Mouse (Mus musculus): ENCODE results near the gene Fbxl5. TPM values are rescaled to one million over a fixed set of nuclear protein-coding genes. Genes with fewer than 3 reads are reported as not detected.

Gene Fbxl5
- polyA plus RNA-seq, 1 experiment from 2014 or later, result 61.6 TPM

- ATAC-seq (ENCODE audit: low read depth), result no peak
- WGBS, result 95% methylated on average over 7 of the region's 7 CpGs
- H3K36me3 ChIP-seq (ENCODE audit: control insufficient read depth, insufficient read depth, low read length), result no peaks in the 10 kb centered on the region
These were observed 15.1 kb downstream of the Fbxl5 start for GRCm38 (mm10) chr5:43806340-43806739.

GRCm38 (mm10) chr5:43805401-43805800 lies 16.0 kb downstream of the Fbxl5 start:
- Histone ChIP-seq H3K9me3 (ENCODE audit: control insufficient read depth, low read length) (no peaks in the 10 kb centered on the region), H3K36me3 (ENCODE audit: control insufficient read depth, insufficient read depth, low read length) (no peaks in the 10 kb centered on the region), H3K4me3 (ENCODE audit: low read depth, low read length) (no peak overlapping the region), H3K27ac (replicated peaks; ENCODE audit: low read depth, low read length) (no peak overlapping the region), H3K27me3 (replicated peaks; ENCODE audit: control insufficient read depth, insufficient read depth, low read length) (no peaks in the 10 kb centered on the region), H3K4me2 (ENCODE audit: low read depth, low read length) (no peak overlapping the region), H3K4me1 (ENCODE audit: control insufficient read depth, insufficient read depth, low read length) (no peaks in the 10 kb centered on the region), H3K9ac (ENCODE audit: low read depth, low read length) (no peak overlapping the region)
- ATAC-seq (ENCODE audit: low read depth), result no peak
- 85% methylated on average over 2 of the region's 2 CpGs for WGBS
- no peak for DNase-seq (ENCODE audit: low spot score)

More at GRCm38 (mm10) chr5:43806340-43806739, 15.1 kb downstream of the Fbxl5 start:
- no peak overlapping the region for H3K4me3 ChIP-seq (ENCODE audit: low read depth, low read length)
- H3K27ac ChIP-seq (replicated peaks; ENCODE audit: low read depth, low read length), result no peak overlapping the region
- no peaks in the 10 kb centered on the region for H3K9me3 ChIP-seq (ENCODE audit: control insufficient read depth, low read length)
- no peak overlapping the region for H3K4me2 ChIP-seq (ENCODE audit: low read depth, low read length)
- no peak for DNase-seq (ENCODE audit: low spot score)
- H3K4me1 ChIP-seq (ENCODE audit: control insufficient read depth, insufficient read depth, low read length), result no peaks in the 10 kb centered on the region
- no peaks in the 10 kb centered on the region for H3K27me3 ChIP-seq (replicated peaks; ENCODE audit: control insufficient read depth, insufficient read depth, low read length)
- H3K9ac ChIP-seq (ENCODE audit: low read depth, low read length), result no peak overlapping the region

- Histone ChIP-seq H3K4me1 (ENCODE audit: control insufficient read depth, insufficient read depth, low read length) (no peaks in the 10 kb centered on the region), H3K4me3 (ENCODE audit: low read depth, low read length) (no peak overlapping the region), H3K27ac (replicated peaks; ENCODE audit: low read depth, low read length) (no peak overlapping the region), H3K9me3 (ENCODE audit: control insufficient read depth, low read length) (no peaks in the 10 kb centered on the region), H3K27me3 (replicated peaks; ENCODE audit: control insufficient read depth, insufficient read depth, low read length) (no peaks in the 10 kb centered on the region), H3K36me3 (ENCODE audit: control insufficient read depth, insufficient read depth, low read length) (no peaks in the 10 kb centered on the region), H3K9ac (ENCODE audit: low read depth, low read length) (no peak overlapping the region), H3K4me2 (ENCODE audit: low read depth, low read length) (no peak overlapping the region)
- DNase-seq (ENCODE audit: low spot score) (no peak), ATAC-seq (ENCODE audit: low read depth) (no peak)
- WGBS, result 81% methylated on average over 4 of the region's 4 CpGs
These were observed 19.6 kb downstream of the Fbxl5 start for GRCm38 (mm10) chr5:43801798-43802197.

- Histone ChIP-seq H3K9me3 (ENCODE audit: control insufficient read depth, low read length) (no peaks in the 10 kb centered on the region), H3K9ac (ENCODE audit: low read depth, low read length) (no peak overlapping the region), H3K4me3 (ENCODE audit: low read depth, low read length) (no peak overlapping the region), H3K27ac (replicated peaks; ENCODE audit: low read depth, low read length) (no peak overlapping the region), H3K4me1 (ENCODE audit: control insufficient read depth, insufficient read depth, low read length) (no peaks in the 10 kb centered on the region), H3K27me3 (replicated peaks; ENCODE audit: control insufficient read depth, insufficient read depth, low read length) (no peaks in the 10 kb centered on the region), H3K4me2 (ENCODE audit: low read depth, low read length) (no peak overlapping the region), H3K36me3 (ENCODE audit: control insufficient read depth, insufficient read depth, low read length) (no peaks in the 10 kb centered on the region)
- no peak for ATAC-seq (ENCODE audit: low read depth)
- DNase-seq (ENCODE audit: low spot score), result no peak
These were observed 20.2 kb downstream of the Fbxl5 start for GRCm38 (mm10) chr5:43801253-43801652.

GRCm38 (mm10) chr5:43800700-43801099 lies 20.7 kb downstream of the Fbxl5 start:
- Histone ChIP-seq H3K27me3 (replicated peaks; ENCODE audit: control insufficient read depth, insufficient read depth, low read length) (no peaks in the 10 kb centered on the region), H3K4me1 (ENCODE audit: control insufficient read depth, insufficient read depth, low read length) (no peaks in the 10 kb centered on the region), H3K36me3 (ENCODE audit: control insufficient read depth, insufficient read depth, low read length) (no peaks in the 10 kb centered on the region), H3K4me3 (ENCODE audit: low read depth, low read length) (no peak overlapping the region), H3K9me3 (ENCODE audit: control insufficient read depth, low read length) (no peaks in the 10 kb centered on the region), H3K9ac (ENCODE audit: low read depth, low read length) (no peak overlapping the region), H3K27ac (replicated peaks; ENCODE audit: low read depth, low read length) (no peak overlapping the region), H3K4me2 (ENCODE audit: low read depth, low read length) (no peak overlapping the region)
- DNase-seq (ENCODE audit: low spot score) (no peak), ATAC-seq (ENCODE audit: low read depth) (no peak)
- 75% methylated on average over 1 of the region's 1 CpGs for WGBS

GRCm38 (mm10) chr5:43799530-43799929 lies 21.9 kb downstream of the Fbxl5 start:
- Histone ChIP-seq H3K27ac (replicated peaks; ENCODE audit: low read depth, low read length) (no peak overlapping the region), H3K4me2 (ENCODE audit: low read depth, low read length) (no peak overlapping the region), H3K9ac (ENCODE audit: low read depth, low read length) (no peak overlapping the region), H3K27me3 (replicated peaks; ENCODE audit: control insufficient read depth, insufficient read depth, low read length) (no peaks in the 10 kb centered on the region), H3K4me1 (ENCODE audit: control insufficient read depth, insufficient read depth, low read length) (no peaks in the 10 kb centered on the region), H3K36me3 (ENCODE audit: control insufficient read depth, insufficient read depth, low read length) (no peaks in the 10 kb centered on the region), H3K9me3 (ENCODE audit: control insufficient read depth, low read length) (no peaks in the 10 kb centered on the region), H3K4me3 (ENCODE audit: low read depth, low read length) (no peak overlapping the region)
- no peak for DNase-seq (ENCODE audit: low spot score)
- no peak for ATAC-seq (ENCODE audit: low read depth)
- WGBS, result 74% methylated on average over 5 of the region's 5 CpGs

- no peak overlapping the region for H3K9ac ChIP-seq (ENCODE audit: low read depth, low read length)
- H3K36me3 ChIP-seq (ENCODE audit: control insufficient read depth, insufficient read depth, low read length), result no peaks in the 10 kb centered on the region
- no peak overlapping the region for H3K4me3 ChIP-seq (ENCODE audit: low read depth, low read length)
- H3K9me3 ChIP-seq (ENCODE audit: control insufficient read depth, low read length), result no peaks in the 10 kb centered on the region
- no peaks in the 10 kb centered on the region for H3K27me3 ChIP-seq (replicated peaks; ENCODE audit: control insufficient read depth, insufficient read depth, low read length)
- ATAC-seq (ENCODE audit: low read depth) (no peak), DNase-seq (ENCODE audit: low spot score) (no peak)
- H3K4me2 ChIP-seq (ENCODE audit: low read depth, low read length), result no peak overlapping the region
- no peak overlapping the region for H3K27ac ChIP-seq (replicated peaks; ENCODE audit: low read depth, low read length)
- H3K4me1 ChIP-seq (ENCODE audit: control insufficient read depth, insufficient read depth, low read length), result no peaks in the 10 kb centered on the region
- 89% methylated on average over 5 of the region's 5 CpGs for WGBS
These were observed 29.1 kb downstream of the Fbxl5 start for GRCm38 (mm10) chr5:43792354-43792753.

GRCm38 (mm10) chr5:43787976-43788752 lies 33.3 kb downstream of the Fbxl5 start:
- no peaks in the 10 kb centered on the region for H3K4me1 ChIP-seq (ENCODE audit: control insufficient read depth, insufficient read depth, low read length)
- no peak overlapping the region for H3K9ac ChIP-seq (ENCODE audit: low read depth, low read length)
- H3K4me2 ChIP-seq (ENCODE audit: low read depth, low read length), result no peak overlapping the region
- WGBS, result 74% methylated on average over 9 of the region's 9 CpGs
- no peak overlapping the region for H3K27ac ChIP-seq (replicated peaks; ENCODE audit: low read depth, low read length)
- no peaks in the 10 kb centered on the region for H3K9me3 ChIP-seq (ENCODE audit: control insufficient read depth, low read length)
- H3K4me3 ChIP-seq (ENCODE audit: low read depth, low read length), result no peak overlapping the region
- H3K27me3 ChIP-seq (replicated peaks; ENCODE audit: control insufficient read depth, insufficient read depth, low read length), result no peaks in the 10 kb centered on the region
- ATAC-seq (ENCODE audit: low read depth) (no peak), DNase-seq (ENCODE audit: low spot score) (no peak)
- H3K36me3 ChIP-seq (ENCODE audit: control insufficient read depth, insufficient read depth, low read length), result no peaks in the 10 kb centered on the region

GRCm38 (mm10) chr5:43786607-43787006 lies 34.8 kb downstream of the Fbxl5 start:
- Histone ChIP-seq H3K9me3 (ENCODE audit: control insufficient read depth, low read length) (no peaks in the 10 kb centered on the region), H3K27ac (replicated peaks; ENCODE audit: low read depth, low read length) (no peak overlapping the region), H3K36me3 (ENCODE audit: control insufficient read depth, insufficient read depth, low read length) (no peaks in the 10 kb centered on the region), H3K4me3 (ENCODE audit: low read depth, low read length) (no peak overlapping the region), H3K4me2 (ENCODE audit: low read depth, low read length) (no peak overlapping the region), H3K27me3 (replicated peaks; ENCODE audit: control insufficient read depth, insufficient read depth, low read length) (no peaks in the 10 kb centered on the region), H3K9ac (ENCODE audit: low read depth, low read length) (no peak overlapping the region), H3K4me1 (ENCODE audit: control insufficient read depth, insufficient read depth, low read length) (no peaks in the 10 kb centered on the region)
- ATAC-seq (ENCODE audit: low read depth) (no peak), DNase-seq (ENCODE audit: low spot score) (no peak)
- 87% methylated on average over 4 of the region's 4 CpGs for WGBS
